Mouse (Mus musculus): ENCODE measurements at regions not wholly inside any gene's neighbourhood (a gene's known extent, or its start where the extent isn't known, plus 50 kb on each side); places are given as distances from the start of the nearest gene placed in this dataset.

DNA sequence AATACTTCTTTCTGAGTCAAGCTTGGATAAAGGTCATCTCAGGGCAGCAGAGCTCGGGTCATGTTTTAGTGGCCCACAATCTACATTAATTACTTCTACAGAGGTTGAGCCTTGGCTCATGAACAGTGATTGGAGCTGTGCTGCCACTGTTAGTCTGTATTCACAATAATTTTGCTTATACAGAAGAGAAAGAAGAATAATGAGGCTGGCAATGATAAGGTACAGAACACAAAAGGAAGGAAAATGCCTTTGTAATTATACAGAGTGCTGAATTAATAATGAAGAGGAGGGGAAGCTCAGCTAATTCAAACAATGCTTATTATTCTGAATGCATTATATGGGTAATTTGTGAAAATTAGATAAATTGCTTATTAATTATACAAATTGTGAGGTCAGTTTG lies 573.9 kb upstream of the Cblb start:
- no peak for DNase-seq

DNA sequence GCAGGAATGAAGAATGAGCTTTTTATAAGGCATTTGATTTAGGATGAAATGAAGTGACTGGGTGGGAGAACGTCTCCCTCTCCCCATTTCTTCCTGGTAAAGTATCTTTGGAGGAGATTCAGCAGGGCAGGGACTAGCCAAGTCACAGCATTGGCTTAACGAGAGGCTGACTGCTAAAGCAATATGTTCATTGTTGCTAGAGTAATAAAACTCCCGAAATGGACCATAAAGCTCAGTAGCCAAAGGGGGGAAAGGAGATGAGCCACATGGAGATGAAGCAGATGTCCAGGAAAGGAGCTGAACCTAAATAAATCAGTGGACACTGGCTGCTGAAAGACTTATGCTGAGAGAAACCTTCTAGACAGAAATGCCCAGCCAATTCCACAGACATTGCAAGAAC lies 555.3 kb upstream of the Cblb start:
- no peak for DNase-seq

- DNase-seq, result no peak
Observed at GRCm38 (mm10) chr16:51496096-51496495, 534.9 kb upstream of the Cblb start.

DNA sequence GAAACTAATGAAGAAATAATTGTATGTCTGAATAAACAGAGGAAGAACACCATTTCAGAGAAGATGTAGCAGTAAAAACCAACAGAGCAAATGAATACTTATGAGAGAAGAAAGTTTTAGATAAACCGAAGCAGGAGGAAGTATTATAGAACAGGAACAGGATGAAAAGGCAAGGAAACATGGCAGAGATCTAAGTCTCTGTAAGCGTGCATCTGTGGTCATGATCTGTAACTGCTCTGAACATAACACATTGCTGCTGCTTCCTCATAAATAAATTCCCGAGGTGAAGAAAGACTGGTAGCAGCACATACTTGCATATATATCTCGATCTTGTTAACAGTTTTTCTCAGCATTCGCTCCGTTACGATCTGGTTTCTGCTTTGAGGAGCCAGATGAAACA lies 533.2 kb upstream of the Cblb start:
- DNase-seq, result no peak

DNA sequence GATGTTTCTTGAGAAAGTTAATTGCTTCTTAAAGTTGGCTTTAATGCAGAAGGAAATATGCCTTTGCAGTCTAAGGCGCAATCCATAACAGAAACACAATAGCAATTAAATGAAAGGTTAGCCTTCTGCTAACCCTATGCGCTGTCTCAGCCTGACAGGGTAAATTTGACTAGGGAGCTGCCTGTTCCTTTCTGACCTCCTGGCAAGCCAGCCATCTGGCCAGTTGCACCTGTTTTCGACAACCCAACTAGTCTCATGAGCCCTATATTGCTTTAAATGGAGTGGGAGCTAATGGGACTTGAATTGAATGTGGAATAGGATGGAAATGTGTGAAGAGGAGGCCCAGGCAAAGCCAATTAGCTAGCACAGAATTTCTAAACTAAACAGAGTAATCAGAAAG lies 513.9 kb upstream of the Cblb start:
- no peak for DNase-seq

- no peak for DNase-seq
Observed at GRCm38 (mm10) chr16:51520762-51521161, 510.3 kb upstream of the Cblb start.

DNA sequence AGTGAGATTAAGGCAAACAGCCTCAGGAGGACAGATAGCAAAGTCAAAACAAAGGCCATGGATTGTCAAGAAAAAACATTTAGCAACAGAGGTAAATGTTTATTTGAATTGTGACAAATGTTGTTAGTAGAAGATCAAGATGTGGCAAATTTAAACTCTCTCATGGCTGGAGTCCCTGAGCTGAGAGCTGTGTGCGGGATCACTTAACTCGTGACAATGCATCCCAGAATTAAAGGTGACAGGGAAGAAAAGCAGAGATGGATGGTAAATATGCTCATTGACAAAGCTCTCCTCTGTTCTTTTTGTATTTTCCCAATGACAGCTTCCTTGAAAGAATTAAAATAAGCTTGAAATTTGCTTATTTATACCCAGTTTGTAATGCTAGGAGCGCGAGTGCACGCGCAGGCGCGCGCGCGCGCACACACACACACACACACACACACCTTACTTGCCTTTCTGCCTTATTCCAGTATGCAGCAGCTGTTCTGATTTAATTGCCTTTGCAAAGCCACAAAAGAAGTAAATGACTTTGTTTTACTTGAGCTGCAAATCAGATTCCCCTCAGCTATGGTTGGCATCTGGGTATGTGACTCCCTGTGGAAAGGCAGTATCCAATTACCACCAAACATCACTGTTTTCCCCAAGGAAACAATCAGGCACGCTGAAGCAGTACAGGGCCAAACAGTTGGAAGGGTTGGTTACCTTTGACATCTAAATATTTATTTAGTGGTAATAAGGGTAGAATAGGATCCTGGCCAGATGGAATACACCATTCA lies 509.5 kb upstream of the Cblb start:
- DNase-seq, result no peak

- no peak for DNase-seq
Observed at GRCm38 (mm10) chr16:51524023-51524422, 507.0 kb upstream of the Cblb start.

DNA sequence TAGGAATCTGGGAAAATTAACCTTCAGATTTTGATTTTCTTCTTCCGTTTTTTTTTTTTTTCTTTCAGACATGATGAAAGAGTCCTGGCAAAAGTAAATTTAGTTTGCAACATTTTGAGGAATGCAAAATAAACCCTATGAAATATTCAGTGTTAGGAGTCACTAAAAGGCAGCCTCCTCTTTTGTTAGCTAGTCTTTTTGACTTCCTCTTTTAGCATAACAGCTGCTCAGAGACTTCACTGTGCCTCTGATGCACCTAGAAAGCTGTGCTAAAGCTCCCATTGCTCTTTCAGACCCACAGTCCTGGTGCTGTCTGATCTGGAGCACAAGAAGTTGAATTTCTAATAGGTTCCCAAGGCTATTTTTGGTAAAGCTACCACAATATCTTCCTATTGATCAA lies 498.5 kb upstream of the Cblb start:
- no peak for DNase-seq

DNA sequence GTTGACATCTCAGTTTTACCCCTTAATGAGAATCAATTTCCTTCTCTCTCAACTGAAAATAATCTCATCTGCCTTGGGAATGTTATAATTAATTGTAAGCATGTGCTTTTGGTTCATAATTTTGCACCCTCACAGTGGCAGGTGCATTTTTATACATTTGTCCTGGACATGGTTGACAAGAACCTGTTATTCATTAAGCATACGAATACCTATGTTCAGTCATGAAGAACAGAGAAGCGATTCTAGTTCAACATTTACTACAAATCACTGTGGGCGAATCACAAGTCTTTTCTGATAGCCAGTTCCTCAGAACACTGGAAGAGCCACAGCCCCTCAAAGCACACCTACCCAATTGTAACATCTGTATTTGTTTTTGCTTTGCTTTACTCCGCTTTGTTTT lies 487.3 kb upstream of the Cblb start:
- DNase-seq, result peak in 1 of 2 experiments; percentile 29

GRCm38 (mm10) chr16:51547032-51547431 lies 484.0 kb upstream of the Cblb start:
- DNase-seq, result no peak

DNA sequence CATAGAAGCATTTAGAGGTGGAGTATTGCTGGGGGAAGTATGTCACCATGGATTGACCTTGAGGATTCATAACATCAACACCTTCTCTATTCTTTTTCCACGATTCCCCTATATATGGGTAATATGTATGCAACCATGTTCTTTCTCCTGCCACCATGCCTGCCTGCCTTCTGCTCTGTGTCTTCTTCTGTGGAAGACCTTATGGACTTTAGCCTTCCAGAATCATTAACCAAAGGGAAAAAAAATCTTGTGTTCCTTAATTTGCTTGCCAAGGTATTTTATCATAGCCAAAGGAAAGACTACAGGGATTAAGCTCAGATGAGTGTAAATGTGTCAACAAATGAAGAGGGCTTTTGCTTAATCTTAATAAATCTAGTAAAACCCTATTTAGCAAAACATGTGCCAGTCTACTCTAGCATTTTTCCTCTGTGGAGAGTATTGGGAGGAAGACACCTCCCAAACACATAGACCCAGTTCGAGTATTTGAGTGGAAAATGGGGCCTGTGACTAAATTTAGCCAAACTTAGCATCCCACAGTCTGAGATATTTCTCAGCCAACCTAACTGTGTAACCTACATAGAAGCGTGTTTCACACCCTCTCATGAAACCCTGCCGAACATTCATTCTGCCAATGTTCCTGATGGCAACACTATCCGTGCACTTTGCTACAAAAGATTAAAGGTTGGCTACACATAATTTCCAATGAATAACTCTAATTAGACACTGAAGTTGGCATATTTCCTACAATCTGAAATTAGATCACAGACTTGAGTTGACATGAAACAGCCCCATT lies 468.0 kb upstream of the Cblb start:
- DNase-seq, result peak; percentile 23 to 58

DNA sequence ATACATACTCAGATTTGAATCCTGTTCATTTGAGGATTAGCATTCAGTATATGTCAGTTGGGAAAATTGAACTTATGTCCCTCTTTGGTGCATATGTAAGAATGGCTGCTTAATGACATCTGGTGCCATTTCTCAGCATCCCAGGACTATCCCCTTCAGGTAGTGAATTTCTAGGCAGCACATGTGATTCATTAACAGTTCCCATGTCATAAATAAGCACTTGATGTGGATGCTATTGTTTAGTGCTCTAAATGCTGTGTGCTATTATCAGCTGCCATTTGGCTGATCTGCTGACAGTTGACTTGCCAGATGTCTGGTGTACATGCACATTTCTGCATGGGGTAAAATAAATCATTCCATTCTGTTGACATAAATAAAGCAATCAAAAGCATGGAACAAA lies 467.0 kb upstream of the Cblb start:
- no peak for DNase-seq

GRCm38 (mm10) chr16:51577915-51578593 lies 453.0 kb upstream of the Cblb start:
- DNase-seq, result no peak

DNA sequence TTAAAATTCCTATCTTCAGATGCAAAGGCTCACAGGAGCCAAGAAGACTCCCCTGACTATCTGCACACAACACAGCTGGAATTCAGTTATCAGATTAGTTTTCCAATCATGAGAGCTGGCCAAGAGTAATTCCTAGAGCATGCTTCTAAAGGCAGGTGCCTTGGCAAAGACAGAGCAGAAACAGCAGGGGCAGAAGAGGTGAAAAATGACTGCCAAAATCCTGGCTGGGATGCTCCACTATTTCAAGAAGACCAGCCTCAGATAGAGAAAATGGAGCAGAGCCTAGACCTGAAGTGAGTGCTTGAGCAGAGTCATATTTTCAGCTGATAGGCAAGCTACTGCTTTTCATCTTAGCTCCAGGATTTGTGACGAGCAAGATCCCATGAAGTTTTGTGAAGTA lies 450.5 kb upstream of the Cblb start:
- DNase-seq, result no peak

- no peak for DNase-seq
Observed at GRCm38 (mm10) chr16:51589924-51590397, 441.1 kb upstream of the Cblb start.

DNA sequence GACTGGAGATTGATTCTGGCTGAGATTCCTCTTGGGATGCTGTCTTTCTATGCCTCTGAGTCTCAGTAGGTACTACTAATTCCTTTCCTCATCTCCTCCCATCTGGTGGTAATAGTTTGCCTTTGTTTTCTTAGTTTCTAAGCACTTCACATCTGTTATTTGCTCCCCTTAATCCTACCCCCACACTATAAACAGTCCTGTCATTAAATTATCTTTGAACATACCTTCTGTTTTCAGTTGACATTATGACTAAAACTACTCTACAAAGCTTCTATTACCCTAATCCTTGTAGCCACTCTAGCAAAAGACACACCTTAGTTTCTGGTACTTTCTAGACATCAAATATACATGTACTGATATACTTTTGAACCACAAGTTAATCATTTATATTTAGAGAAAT lies 413.4 kb upstream of the Cblb start:
- no peak for DNase-seq

DNA sequence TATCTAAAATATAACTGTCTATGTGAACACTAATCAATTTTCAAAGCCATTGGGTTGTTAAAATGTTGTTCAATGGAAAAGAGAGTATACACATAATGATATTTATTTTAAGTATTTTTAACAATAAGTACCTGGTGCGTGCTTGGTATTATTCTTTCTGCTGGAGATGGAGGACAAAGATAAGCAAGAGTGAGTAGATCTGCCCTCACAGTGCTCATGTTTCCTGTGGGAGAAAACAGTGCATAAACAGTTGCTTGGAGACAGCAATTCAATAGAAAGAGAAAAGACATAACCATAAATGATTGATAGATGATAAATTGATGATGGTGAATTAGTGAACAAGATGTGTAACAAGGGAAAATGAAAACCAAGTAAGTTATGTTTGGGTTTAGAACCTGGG lies 384.4 kb upstream of the Cblb start:
- no peak for DNase-seq

DNA sequence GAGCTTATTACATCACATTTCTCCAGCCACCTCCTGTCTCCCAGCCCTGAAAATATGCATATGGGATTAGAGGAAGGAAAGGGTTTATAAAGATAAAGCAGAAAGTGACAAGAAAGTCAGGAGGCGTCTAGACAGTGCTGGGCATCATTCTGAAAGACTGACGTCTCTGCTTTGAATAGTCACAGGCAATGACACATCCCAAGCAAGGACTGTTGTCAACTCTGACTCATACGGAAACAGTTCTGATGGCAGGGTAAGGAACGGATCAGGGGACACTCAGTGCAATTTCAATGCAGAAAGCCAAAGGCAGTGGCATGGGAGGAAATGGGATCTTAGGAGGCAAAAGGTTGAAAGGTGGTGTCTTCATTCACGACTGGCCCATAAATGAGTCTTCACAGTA lies 380.9 kb upstream of the Cblb start:
- no peak for DNase-seq

GRCm38 (mm10) chr16:51650683-51651082 lies 380.3 kb upstream of the Cblb start:
- DNase-seq, result no peak

GRCm38 (mm10) chr16:51661693-51662092 lies 369.3 kb upstream of the Cblb start:
- DNase-seq, result no peak

DNA sequence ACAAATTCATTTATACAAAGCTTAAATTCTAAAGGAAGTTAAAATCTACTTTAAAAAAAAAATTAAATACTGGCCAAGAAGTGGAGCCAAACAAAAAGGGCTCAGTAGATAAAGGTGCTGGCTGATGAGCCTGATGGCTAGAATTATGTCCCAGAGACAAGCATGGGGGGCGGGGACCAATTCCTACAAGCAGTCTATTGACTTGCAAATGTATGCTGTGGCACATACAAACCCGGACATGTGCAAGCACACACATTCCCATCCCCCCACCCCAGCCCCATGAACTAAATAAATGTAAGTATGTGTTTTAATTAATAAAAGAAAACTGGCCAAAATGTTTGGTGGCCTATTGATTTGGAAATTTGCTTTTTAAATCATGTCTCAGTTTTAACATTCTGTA lies 366.7 kb upstream of the Cblb start:
- DNase-seq, result no peak

GRCm38 (mm10) chr16:51675101-51675500 lies 355.9 kb upstream of the Cblb start:
- DNase-seq, result no peak

- DNase-seq, result no peak
Observed at GRCm38 (mm10) chr16:51675988-51676387, 355.0 kb upstream of the Cblb start.

Measured in kidney, adult 8-10 months (tissue).